Mouse (Mus musculus): ENCODE measurements around the gene Hnf1b. TPM values are rescaled to one million over a fixed set of nuclear protein-coding genes. Genes with fewer than 3 reads are reported as not detected.

Hnf1b gene
- polyA plus RNA-seq (2016; fragmentation: Nextera tagmentation; extraction: Ambion mirVana) = 0.07 and 0.18 TPM in 2 replicates

GRCm38 (mm10) chr11:83849529-83850335 is at the start of gene Hnf1b:
TSS of gene Hnf1b (plus strand) at chr11:83850063.
- Histone ChIP-seq H3K36me3 (replicated peaks) (no peaks in the 10 kb centered on the region), H3K27me3 (replicated peaks; ENCODE audit: low read depth, poor library complexity, severe bottlenecking) (peaks cover 91% of the 10 kb centered on the region), H3K4me1 (peaks cover 41% of the 10 kb centered on the region), H3K9me3 (no peaks in the 10 kb centered on the region), H3K4me3 (peak within 1 kb of the TSS; percentile 43), H3K27ac (replicated peaks) (no peak within 1 kb of the TSS)
- 5% methylated on average over 36 of the region's 36 CpGs for WGBS
- DNase-seq (ENCODE audit: low spot score) = peak; percentile 56

GRCm38 (mm10) chr11:83802166-83802565 is 47.7 kb upstream of the Hnf1b start:
- WGBS = 70% methylated on average over 8 of the region's 8 CpGs
- no peak overlapping the region for H3K4me3 ChIP-seq
- no peaks in the 10 kb centered on the region for H3K27me3 ChIP-seq (replicated peaks; ENCODE audit: low read depth, poor library complexity, severe bottlenecking)
- H3K36me3 ChIP-seq (replicated peaks) = no peaks in the 10 kb centered on the region
- H3K27ac ChIP-seq (replicated peaks) = no peak overlapping the region
- DNase-seq (ENCODE audit: low spot score) = peak; percentile 26
- H3K9me3 ChIP-seq = no peaks in the 10 kb centered on the region
- H3K4me1 ChIP-seq = 0 out of 2 replicates have a peak, but pooled peaks cover 2% of the 10 kb centered on the region

- 0 out of 2 replicates have a peak, but pooled peaks cover 2% of the 10 kb centered on the region for H3K4me1 ChIP-seq
- no peaks in the 10 kb centered on the region for H3K36me3 ChIP-seq (replicated peaks)
- WGBS = 89% methylated on average over 4 of the region's 4 CpGs
- DNase-seq (ENCODE audit: low spot score) = no peak
- no peaks in the 10 kb centered on the region for H3K9me3 ChIP-seq
- H3K27ac ChIP-seq (replicated peaks) = no peak overlapping the region
- no peak overlapping the region for H3K4me3 ChIP-seq
- no peaks in the 10 kb centered on the region for H3K27me3 ChIP-seq (replicated peaks; ENCODE audit: low read depth, poor library complexity, severe bottlenecking)
These were observed 47.3 kb upstream of the Hnf1b start for GRCm38 (mm10) chr11:83802581-83802980.

GRCm38 (mm10) chr11:83810441-83810840 is 39.4 kb upstream of the Hnf1b start:
- 85% methylated on average over 8 of the region's 8 CpGs for WGBS
- no peaks in the 10 kb centered on the region for H3K4me1 ChIP-seq
- no peaks in the 10 kb centered on the region for H3K27me3 ChIP-seq (replicated peaks; ENCODE audit: low read depth, poor library complexity, severe bottlenecking)
- no peaks in the 10 kb centered on the region for H3K9me3 ChIP-seq
- H3K4me3 ChIP-seq = no peak overlapping the region
- no peak for DNase-seq (ENCODE audit: low spot score)
- no peaks in the 10 kb centered on the region for H3K36me3 ChIP-seq (replicated peaks)
- no peak overlapping the region for H3K27ac ChIP-seq (replicated peaks)

- WGBS = 77% methylated on average over 5 of the region's 5 CpGs
- H3K27ac ChIP-seq (replicated peaks) = no peak overlapping the region
- no peak for DNase-seq (ENCODE audit: low spot score)
- no peak overlapping the region for H3K4me3 ChIP-seq
- peaks cover 16% of the 10 kb centered on the region for H3K27me3 ChIP-seq (replicated peaks; ENCODE audit: low read depth, poor library complexity, severe bottlenecking)
- H3K36me3 ChIP-seq (replicated peaks) = no peaks in the 10 kb centered on the region
- no peaks in the 10 kb centered on the region for H3K9me3 ChIP-seq
- peaks cover 14% of the 10 kb centered on the region for H3K4me1 ChIP-seq
These were observed 34.7 kb upstream of the Hnf1b start for GRCm38 (mm10) chr11:83815191-83815590.

GRCm38 (mm10) chr11:83815628-83816027 is 34.2 kb upstream of the Hnf1b start:
- H3K4me3 ChIP-seq = no peak overlapping the region
- H3K4me1 ChIP-seq = peaks cover 16% of the 10 kb centered on the region
- H3K36me3 ChIP-seq (replicated peaks) = no peaks in the 10 kb centered on the region
- 10% methylated on average over 9 of the region's 9 CpGs for WGBS
- no peak overlapping the region for H3K27ac ChIP-seq (replicated peaks)
- no peaks in the 10 kb centered on the region for H3K9me3 ChIP-seq
- DNase-seq (ENCODE audit: low spot score) = peak; percentile 63
- H3K27me3 ChIP-seq (replicated peaks; ENCODE audit: low read depth, poor library complexity, severe bottlenecking) = peaks cover 16% of the 10 kb centered on the region

- peaks cover 16% of the 10 kb centered on the region for H3K27me3 ChIP-seq (replicated peaks; ENCODE audit: low read depth, poor library complexity, severe bottlenecking)
- no peak overlapping the region for H3K27ac ChIP-seq (replicated peaks)
- no peaks in the 10 kb centered on the region for H3K36me3 ChIP-seq (replicated peaks)
- peaks cover 16% of the 10 kb centered on the region for H3K4me1 ChIP-seq
- no peak for DNase-seq (ENCODE audit: low spot score)
- 72% methylated on average over 6 of the region's 6 CpGs for WGBS
- no peak overlapping the region for H3K4me3 ChIP-seq
- H3K9me3 ChIP-seq = no peaks in the 10 kb centered on the region
These were observed 32.8 kb upstream of the Hnf1b start for GRCm38 (mm10) chr11:83817048-83817447.

GRCm38 (mm10) chr11:83817994-83818393 is 31.9 kb upstream of the Hnf1b start:
- DNase-seq (ENCODE audit: low spot score) = no peak
- peaks cover 16% of the 10 kb centered on the region for H3K27me3 ChIP-seq (replicated peaks; ENCODE audit: low read depth, poor library complexity, severe bottlenecking)
- no peaks in the 10 kb centered on the region for H3K9me3 ChIP-seq
- H3K4me1 ChIP-seq = peaks cover 16% of the 10 kb centered on the region
- 81% methylated on average over 4 of the region's 4 CpGs for WGBS
- H3K27ac ChIP-seq (replicated peaks) = no peak overlapping the region
- no peaks in the 10 kb centered on the region for H3K36me3 ChIP-seq (replicated peaks)
- no peak overlapping the region for H3K4me3 ChIP-seq

- Histone ChIP-seq H3K27ac (replicated peaks) (no peak overlapping the region), H3K4me3 (no peak overlapping the region), H3K4me1 (peaks cover 16% of the 10 kb centered on the region), H3K9me3 (no peaks in the 10 kb centered on the region), H3K36me3 (replicated peaks) (no peaks in the 10 kb centered on the region), H3K27me3 (replicated peaks; ENCODE audit: low read depth, poor library complexity, severe bottlenecking) (peaks cover 16% of the 10 kb centered on the region)
- 61% methylated on average over 9 of the region's 9 CpGs for WGBS
- DNase-seq (ENCODE audit: low spot score) = no peak
These were observed 31.2 kb upstream of the Hnf1b start for GRCm38 (mm10) chr11:83818591-83819127.

- WGBS = 39% methylated on average over 10 of the region's 10 CpGs
- Histone ChIP-seq H3K36me3 (replicated peaks) (no peaks in the 10 kb centered on the region), H3K27me3 (replicated peaks; ENCODE audit: low read depth, poor library complexity, severe bottlenecking) (peaks cover 16% of the 10 kb centered on the region), H3K4me1 (peaks cover 16% of the 10 kb centered on the region), H3K27ac (replicated peaks) (peak overlapping the region; percentile 19), H3K4me3 (no peak overlapping the region), H3K9me3 (no peaks in the 10 kb centered on the region)
- peak; percentile 26 for DNase-seq (ENCODE audit: low spot score)
These were observed 29.9 kb upstream of the Hnf1b start for GRCm38 (mm10) chr11:83819806-83820483.

- Histone ChIP-seq H3K27me3 (replicated peaks; ENCODE audit: low read depth, poor library complexity, severe bottlenecking) (no peaks in the 10 kb centered on the region), H3K36me3 (replicated peaks) (no peaks in the 10 kb centered on the region), H3K4me3 (no peak overlapping the region), H3K4me1 (no peaks in the 10 kb centered on the region), H3K9me3 (no peaks in the 10 kb centered on the region), H3K27ac (replicated peaks) (no peak overlapping the region)
- no peak for DNase-seq (ENCODE audit: low spot score)
- WGBS = 82% methylated on average over 3 of the region's 3 CpGs
These were observed 23.7 kb upstream of the Hnf1b start for GRCm38 (mm10) chr11:83826142-83826541.

GRCm38 (mm10) chr11:83828553-83829142 is 21.2 kb upstream of the Hnf1b start:
- Histone ChIP-seq H3K27me3 (replicated peaks; ENCODE audit: low read depth, poor library complexity, severe bottlenecking) (no peaks in the 10 kb centered on the region), H3K9me3 (no peaks in the 10 kb centered on the region), H3K27ac (replicated peaks) (no peak overlapping the region), H3K4me3 (no peak overlapping the region), H3K36me3 (replicated peaks) (no peaks in the 10 kb centered on the region), H3K4me1 (no peaks in the 10 kb centered on the region)
- no peak for DNase-seq (ENCODE audit: low spot score)
- WGBS = 83% methylated on average over 8 of the region's 8 CpGs

Data from embryonic facial prominence, embryonic 10.5 days (tissue).